Mouse (Mus musculus): ENCODE data around the gene Golgb1. TPM values are rescaled to one million over a fixed set of nuclear protein-coding genes. Genes with fewer than 3 reads are reported as not detected.
"Not testable (repeated sequence)": the region's sequence is repeated elsewhere in the genome, so short reads cannot be mapped to it uniquely, and the experiment has no call there.

The Golgb1 gene
- 45.0 and 46.2 TPM in 2 replicates for polyA plus RNA-seq (2012; rRNA removed)

GRCm38 (mm10) chr16:36874583-36875275 is at the start of gene Golgb1, which contains the start of gene Eaf2:
Gene Golgb1 (plus strand): TSS chr16:36875140.
Gene Eaf2 (minus strand): TSS chr16:36875003.
- peak; percentile 38; the same call in 1 of the 2 replicates for TF ChIP-seq POLR2A (IDR thresholded peaks at IDR 0.05; ENCODE audit: borderline replicate concordance, extremely low read depth, insufficient read depth, insufficient read length, poor library complexity, severe bottlenecking)
- TF ChIP-seq CTCF (IDR thresholded peaks at IDR 0.05; ENCODE audit: borderline replicate concordance, extremely low read depth, insufficient read depth, insufficient read length) = no peak
- peak; percentile 100 for DNase-seq (ENCODE audit: low read depth)

- no peak for TF ChIP-seq CTCF (IDR thresholded peaks at IDR 0.05; ENCODE audit: borderline replicate concordance, extremely low read depth, insufficient read depth, insufficient read length)
- no peak for TF ChIP-seq POLR2A (IDR thresholded peaks at IDR 0.05; ENCODE audit: borderline replicate concordance, extremely low read depth, insufficient read depth, insufficient read length, poor library complexity, severe bottlenecking)
- peak; percentile 3 for DNase-seq (ENCODE audit: low read depth)
Observed at GRCm38 (mm10) chr16:36827611-36828053, 47.3 kb upstream of the Golgb1 start.

GRCm38 (mm10) chr16:36828054-36828786 is 46.7 kb upstream of the Golgb1 start, which contains the start of gene Iqcb1:
Gene Iqcb1 (plus strand): TSS chr16:36828385.
- TF ChIP-seq POLR2A (IDR thresholded peaks at IDR 0.05; ENCODE audit: borderline replicate concordance, extremely low read depth, insufficient read depth, insufficient read length, poor library complexity, severe bottlenecking) = peak; percentile 70; the same call in 1 of the 2 replicates
- no peak for TF ChIP-seq CTCF (IDR thresholded peaks at IDR 0.05; ENCODE audit: borderline replicate concordance, extremely low read depth, insufficient read depth, insufficient read length)
- peak; percentile 93 for DNase-seq (ENCODE audit: low read depth)

- TF ChIP-seq CTCF (IDR thresholded peaks at IDR 0.05; ENCODE audit: borderline replicate concordance, extremely low read depth, insufficient read depth, insufficient read length) (no peak), POLR2A (IDR thresholded peaks at IDR 0.05; ENCODE audit: borderline replicate concordance, extremely low read depth, insufficient read depth, insufficient read length, poor library complexity, severe bottlenecking) (no peak)
- DNase-seq (ENCODE audit: low read depth) = peak; percentile 37
Observed at GRCm38 (mm10) chr16:36828820-36829219, 46.1 kb upstream of the Golgb1 start.

- not testable (repeated sequence) for DNase-seq (ENCODE audit: low read depth)
Observed at GRCm38 (mm10) chr16:36846894-36847293, 28.0 kb upstream of the Golgb1 start.

- no peak for DNase-seq (ENCODE audit: low read depth)
- no peak for TF ChIP-seq CTCF (IDR thresholded peaks at IDR 0.05; ENCODE audit: borderline replicate concordance, extremely low read depth, insufficient read depth, insufficient read length)
- TF ChIP-seq POLR2A (IDR thresholded peaks at IDR 0.05; ENCODE audit: borderline replicate concordance, extremely low read depth, insufficient read depth, insufficient read length, poor library complexity, severe bottlenecking) = no peak
Observed at GRCm38 (mm10) chr16:36851202-36851601, 23.7 kb upstream of the Golgb1 start.

GRCm38 (mm10) chr16:36863585-36863984 is 11.4 kb upstream of the Golgb1 start:
- no peak for TF ChIP-seq CTCF (IDR thresholded peaks at IDR 0.05; ENCODE audit: borderline replicate concordance, extremely low read depth, insufficient read depth, insufficient read length)
- no peak for TF ChIP-seq POLR2A (IDR thresholded peaks at IDR 0.05; ENCODE audit: borderline replicate concordance, extremely low read depth, insufficient read depth, insufficient read length, poor library complexity, severe bottlenecking)

GRCm38 (mm10) chr16:36869442-36869841 is 5.5 kb upstream of the Golgb1 start:
- TF ChIP-seq POLR2A (IDR thresholded peaks at IDR 0.05; ENCODE audit: borderline replicate concordance, extremely low read depth, insufficient read depth, insufficient read length, poor library complexity, severe bottlenecking) = no peak

More at GRCm38 (mm10) chr16:36863585-36863984, 11.4 kb upstream of the Golgb1 start:
- DNase-seq (ENCODE audit: low read depth) = no peak

GRCm38 (mm10) chr16:36875276-36875851 is 424 bp downstream of the Golgb1 start:
- DNase-seq (ENCODE audit: low read depth) = no peak
- TF ChIP-seq CTCF (IDR thresholded peaks at IDR 0.05; ENCODE audit: borderline replicate concordance, extremely low read depth, insufficient read depth, insufficient read length) = no peak
- TF ChIP-seq POLR2A (IDR thresholded peaks at IDR 0.05; ENCODE audit: borderline replicate concordance, extremely low read depth, insufficient read depth, insufficient read length, poor library complexity, severe bottlenecking) = no peak

More at GRCm38 (mm10) chr16:36869442-36869841, 5.5 kb upstream of the Golgb1 start:
- DNase-seq (ENCODE audit: low read depth) = no peak

GRCm38 (mm10) chr16:36877316-36877715 is 2.4 kb downstream of the Golgb1 start:
- no peak for DNase-seq (ENCODE audit: low read depth)
- TF ChIP-seq POLR2A (IDR thresholded peaks at IDR 0.05; ENCODE audit: borderline replicate concordance, extremely low read depth, insufficient read depth, insufficient read length, poor library complexity, severe bottlenecking) (no peak), CTCF (IDR thresholded peaks at IDR 0.05; ENCODE audit: borderline replicate concordance, extremely low read depth, insufficient read depth, insufficient read length) (peak; percentile 23; the same call in 1 of the 2 replicates)

- TF ChIP-seq CTCF (IDR thresholded peaks at IDR 0.05; ENCODE audit: borderline replicate concordance, extremely low read depth, insufficient read depth, insufficient read length) (no peak), POLR2A (IDR thresholded peaks at IDR 0.05; ENCODE audit: borderline replicate concordance, extremely low read depth, insufficient read depth, insufficient read length, poor library complexity, severe bottlenecking) (no peak)
- peak; percentile 61 for DNase-seq (ENCODE audit: low read depth)
Observed at GRCm38 (mm10) chr16:36882737-36883343, 7.9 kb downstream of the Golgb1 start.
